Mouse (Mus musculus): ENCODE measurements around the gene L3mbtl2.

Gene L3mbtl2

GRCm38 (mm10) chr15:81708991-81709390, 45.3 kb downstream of the L3mbtl2 start:
- DNase-seq (ENCODE audit: low spot score in 2 of 2) = no peak

- DNase-seq (ENCODE audit: low spot score in 2 of 2) = no peak
Observed at GRCm38 (mm10) chr15:81709686-81710085, 46.0 kb downstream of the L3mbtl2 start.

- no peak for DNase-seq (ENCODE audit: low spot score in 2 of 2)
Observed at GRCm38 (mm10) chr15:81710801-81711200, 47.1 kb downstream of the L3mbtl2 start.

- DNase-seq (ENCODE audit: low spot score in 2 of 2) = no peak
Observed at GRCm38 (mm10) chr15:81713742-81714141, 50.1 kb downstream of the L3mbtl2 start.

GRCm38 (mm10) chr15:81718336-81719138, 54.8 kb downstream of the L3mbtl2 start:
- no peak for DNase-seq (ENCODE audit: low spot score in 2 of 2)

- DNase-seq (ENCODE audit: low spot score in 2 of 2) = no peak
Observed at GRCm38 (mm10) chr15:81719139-81719531, 55.4 kb downstream of the L3mbtl2 start.

- no peak for DNase-seq (ENCODE audit: low spot score in 2 of 2)
Observed at GRCm38 (mm10) chr15:81722361-81722760, 58.7 kb downstream of the L3mbtl2 start.

GRCm38 (mm10) chr15:81723653-81724052, 60.0 kb downstream of the L3mbtl2 start:
- no peak for DNase-seq (ENCODE audit: low spot score in 2 of 2)

- DNase-seq (ENCODE audit: low spot score in 2 of 2) = no peak
Observed at GRCm38 (mm10) chr15:81725965-81726364, 62.3 kb downstream of the L3mbtl2 start.

GRCm38 (mm10) chr15:81729241-81729791, 65.6 kb downstream of the L3mbtl2 start:
- peak; percentile 21 to 35 for DNase-seq (ENCODE audit: low spot score in 2 of 2)

GRCm38 (mm10) chr15:81729792-81730635, 66.3 kb downstream of the L3mbtl2 start:
- peak; percentile 91 to 96 for DNase-seq (ENCODE audit: low spot score in 2 of 2)

- no peak for DNase-seq (ENCODE audit: low spot score in 2 of 2)
Observed at GRCm38 (mm10) chr15:81735075-81735474, 71.4 kb downstream of the L3mbtl2 start.

All from spleen, postnatal 14 days (tissue).